Mouse (Mus musculus): ENCODE data around the gene Alg14.

The Alg14 gene

DNA sequence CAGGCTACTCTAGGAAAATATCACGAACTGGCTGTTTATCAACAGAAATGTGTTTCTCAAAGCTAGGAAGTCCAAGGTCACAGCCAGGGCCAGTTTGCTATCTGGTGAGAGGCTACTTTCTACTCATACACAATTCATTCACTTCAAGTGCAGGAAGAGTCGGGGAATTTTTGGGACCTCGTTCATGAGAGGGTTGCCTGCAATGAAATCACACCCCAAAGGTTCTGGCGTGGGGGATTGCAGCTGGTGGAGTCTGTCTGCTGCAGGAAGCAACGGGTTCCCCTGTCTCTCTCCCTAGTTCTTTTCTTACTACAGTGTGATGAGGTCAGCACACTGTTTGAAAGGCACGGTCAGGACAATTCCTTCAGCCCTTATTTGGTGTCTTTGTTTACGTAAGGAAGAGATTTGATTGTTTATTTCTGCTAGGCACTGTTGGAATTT, 48.8 kb downstream of the Alg14 start:
- no peak for DNase-seq

- no peak for DNase-seq
Observed at GRCm38 (mm10) chr3:121343224-121343623, 51.7 kb downstream of the Alg14 start.

DNA sequence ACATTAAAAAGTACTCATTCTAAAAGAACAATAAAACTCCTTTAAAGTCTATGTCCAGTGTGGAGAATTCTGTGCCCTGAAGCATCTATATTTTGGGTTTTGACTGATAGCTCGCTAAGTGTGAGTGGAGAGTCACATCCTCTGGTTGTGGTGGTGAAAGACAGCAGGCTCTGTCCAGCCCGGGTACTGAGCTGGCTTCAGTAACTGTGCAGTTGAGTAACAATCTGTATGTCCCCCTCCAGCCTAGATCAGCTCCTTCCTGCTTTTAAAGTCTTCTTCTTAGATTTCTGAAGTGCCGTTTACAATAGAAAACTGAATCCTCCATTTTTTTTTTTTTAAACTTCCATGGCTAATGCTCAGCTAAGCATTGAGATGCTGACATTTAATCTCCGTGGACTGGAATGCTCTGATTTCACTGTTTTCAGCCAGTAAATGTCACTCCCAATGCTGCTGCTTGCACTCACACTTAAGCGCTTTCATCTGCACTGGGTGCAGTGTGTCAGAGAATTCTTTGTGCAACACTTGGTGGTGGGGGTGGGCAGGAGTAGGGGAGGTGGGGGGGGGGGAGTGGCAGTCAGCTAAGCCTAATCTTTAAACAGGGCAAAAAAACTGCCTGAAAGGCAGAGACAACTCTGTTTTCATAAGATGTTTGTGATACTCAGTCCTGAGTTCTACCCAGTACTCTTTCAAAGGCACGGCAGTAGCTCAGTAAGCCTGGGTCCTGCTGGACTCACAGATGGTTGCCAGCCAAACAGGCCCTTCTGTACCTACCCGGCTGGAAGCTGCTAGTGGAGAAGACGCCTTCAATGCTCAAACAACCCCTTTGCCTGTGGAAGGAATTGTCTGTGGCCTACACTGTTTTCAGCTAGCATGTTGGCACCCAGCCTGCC, 52.7 kb downstream of the Alg14 start:
- peak in 1 of 2 experiments; percentile 38 for DNase-seq

- DNase-seq: no peak
Observed at GRCm38 (mm10) chr3:121344951-121345642, 53.5 kb downstream of the Alg14 start.

- DNase-seq: no peak
Observed at GRCm38 (mm10) chr3:121345643-121346000, 54.0 kb downstream of the Alg14 start.

GRCm38 (mm10) chr3:121346507-121347267, 55.1 kb downstream of the Alg14 start:
- no peak for DNase-seq

- no peak for DNase-seq
Observed at GRCm38 (mm10) chr3:121348792-121349191, 57.2 kb downstream of the Alg14 start.

DNA sequence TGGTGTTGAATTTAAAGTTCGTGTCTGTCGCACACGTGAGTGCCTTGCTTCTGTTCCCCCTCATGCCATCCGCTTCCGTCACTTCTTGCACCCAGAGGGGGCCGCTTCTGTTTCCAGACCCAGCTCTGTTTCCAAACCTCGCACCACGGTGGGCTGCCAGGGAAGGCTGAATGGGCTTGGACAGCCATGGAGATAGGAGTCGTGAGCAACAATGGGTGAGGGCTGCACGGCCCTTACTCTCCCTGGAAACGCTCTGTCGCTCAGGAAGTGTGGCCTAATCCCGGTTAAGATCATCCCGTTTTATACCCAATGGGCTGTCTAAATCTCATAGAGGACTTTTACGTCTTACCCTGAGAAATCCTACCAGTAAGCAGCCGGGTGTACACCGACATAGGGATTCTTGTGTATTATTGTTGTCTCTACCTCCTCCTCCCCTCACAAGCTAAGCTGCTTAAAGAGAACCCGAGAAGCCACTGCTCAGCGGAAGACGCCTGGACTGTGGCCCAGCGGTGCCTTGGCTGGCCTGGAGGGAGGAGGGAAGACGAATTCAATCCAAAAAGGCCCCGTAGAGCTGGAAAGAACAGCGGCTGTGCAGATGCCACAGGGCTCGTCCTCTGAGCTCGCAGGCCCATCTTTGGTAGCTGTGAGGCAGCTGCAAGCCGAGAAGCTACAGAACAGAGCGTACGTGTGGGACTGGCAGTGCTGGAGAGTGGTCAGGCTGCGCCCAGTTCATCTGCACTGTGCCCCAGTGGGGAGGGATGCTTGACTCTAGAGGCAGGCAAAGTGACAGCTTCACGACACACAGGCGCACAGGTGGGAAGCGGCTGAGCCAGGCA, 58.0 kb downstream of the Alg14 start:
- DNase-seq: peak; percentile 62 to 73

- DNase-seq: no peak
Observed at GRCm38 (mm10) chr3:121351257-121351656, 59.7 kb downstream of the Alg14 start.

- DNase-seq: no peak
Observed at GRCm38 (mm10) chr3:121354281-121354680, 62.7 kb downstream of the Alg14 start.

GRCm38 (mm10) chr3:121354861-121355470, 63.4 kb downstream of the Alg14 start:
- peak; percentile 70 to 75 for DNase-seq

- DNase-seq: no peak
Observed at GRCm38 (mm10) chr3:121355569-121355968, 64.0 kb downstream of the Alg14 start.

DNA sequence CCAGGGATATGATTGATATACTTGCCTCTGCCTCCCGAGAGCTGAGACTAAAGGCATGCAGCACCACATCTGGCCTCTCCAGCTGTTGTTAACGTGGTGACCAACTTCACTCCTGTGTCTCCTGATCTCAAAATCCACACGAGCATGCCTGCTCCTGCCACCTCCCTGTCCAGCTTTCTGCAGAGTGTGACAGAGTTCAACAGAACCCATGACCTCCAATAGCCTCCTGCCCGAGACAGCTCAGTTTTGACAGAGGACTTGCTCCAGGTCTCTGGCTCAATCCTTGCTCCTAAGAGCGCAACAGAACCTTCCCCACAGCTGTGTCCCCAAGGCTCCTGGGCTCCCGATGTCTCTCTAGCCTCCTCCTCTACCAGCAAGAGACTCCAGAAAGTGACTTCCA, 64.5 kb downstream of the Alg14 start:
- DNase-seq: no peak

DNA sequence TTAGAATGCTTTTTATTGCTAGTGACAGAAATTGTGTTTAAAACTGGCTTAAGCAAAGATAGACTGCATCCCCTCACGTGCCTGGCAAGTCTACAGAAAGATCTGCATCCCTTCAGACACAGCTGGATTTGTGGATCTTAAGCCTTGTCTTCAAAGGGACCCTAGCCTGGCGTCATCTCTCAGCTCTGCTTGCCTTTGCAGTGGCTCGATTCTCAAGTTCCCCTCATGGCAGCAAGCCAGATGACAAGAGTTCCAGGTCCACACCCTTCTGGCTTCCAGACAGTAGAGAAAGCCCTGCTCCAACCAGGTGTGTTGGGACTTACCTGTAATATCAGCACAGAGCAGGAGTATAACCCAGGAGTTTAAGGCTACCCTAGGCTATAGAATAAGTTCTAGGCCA, 65.5 kb downstream of the Alg14 start:
- DNase-seq: peak; percentile 34 to 37

GRCm38 (mm10) chr3:121358285-121358684, 66.7 kb downstream of the Alg14 start:
- DNase-seq: no peak

- no peak for DNase-seq
Observed at GRCm38 (mm10) chr3:121358850-121359249, 67.3 kb downstream of the Alg14 start.

DNA sequence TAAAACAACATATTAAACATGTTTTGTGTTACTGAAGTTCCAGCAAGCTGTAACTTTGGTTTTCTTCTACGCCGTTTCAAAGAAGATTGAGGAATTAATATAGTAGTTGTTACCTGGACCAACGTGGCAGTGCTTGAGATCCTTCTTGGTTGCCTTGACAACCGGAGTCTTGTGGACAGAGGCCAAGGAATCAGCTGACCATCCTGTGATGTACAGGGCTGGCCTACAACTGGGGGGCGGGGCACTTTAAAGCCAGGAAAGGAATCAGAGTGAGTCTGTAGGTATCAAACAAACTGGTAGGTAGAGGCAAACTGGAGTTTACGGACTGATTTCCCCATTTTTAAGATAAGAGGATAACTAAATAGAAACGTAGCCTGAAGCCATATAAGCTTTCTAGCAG, 67.7 kb downstream of the Alg14 start:
- DNase-seq: peak; percentile 62 to 72

- no peak for DNase-seq
Observed at GRCm38 (mm10) chr3:121362002-121362401, 70.4 kb downstream of the Alg14 start.

DNA sequence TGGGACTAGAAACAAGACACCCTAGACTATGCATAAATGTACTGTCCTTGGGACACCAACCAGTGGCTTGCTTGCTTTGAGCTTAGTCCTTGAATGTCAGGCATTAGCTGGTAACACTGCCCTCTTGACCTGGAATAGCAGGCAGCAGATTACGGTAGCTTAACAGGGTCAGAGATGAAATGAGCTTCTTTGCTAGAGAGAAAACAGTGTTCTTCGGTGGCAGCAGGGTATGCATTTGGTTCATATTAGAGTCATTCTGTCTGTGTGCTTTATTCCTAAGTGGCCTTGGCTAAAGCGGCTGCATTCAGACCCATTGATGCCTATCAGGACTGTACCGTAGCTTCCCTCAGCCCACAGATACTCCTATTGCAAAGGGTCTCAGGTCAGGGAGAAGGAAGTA, 72.8 kb downstream of the Alg14 start:
- no peak for DNase-seq

DNA sequence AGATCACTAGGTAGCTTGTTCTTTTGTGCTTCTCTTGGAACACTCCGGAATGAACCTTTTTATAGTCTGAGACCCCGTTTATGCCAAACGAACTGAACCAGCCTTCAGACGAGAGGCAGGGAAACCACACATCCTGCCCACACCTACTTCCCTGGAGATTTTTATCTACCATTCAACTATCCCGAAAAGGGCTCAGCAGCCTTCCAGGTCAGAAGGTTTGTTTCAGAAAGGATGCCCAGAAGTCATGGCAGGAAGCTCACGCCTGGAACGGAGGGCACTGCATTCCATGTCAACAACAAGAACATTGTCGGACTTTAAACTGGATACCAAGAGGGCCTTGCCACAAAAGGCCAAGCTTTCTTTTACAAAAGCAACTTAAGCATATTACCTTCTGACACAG, 73.6 kb downstream of the Alg14 start:
- DNase-seq: no peak

DNA sequence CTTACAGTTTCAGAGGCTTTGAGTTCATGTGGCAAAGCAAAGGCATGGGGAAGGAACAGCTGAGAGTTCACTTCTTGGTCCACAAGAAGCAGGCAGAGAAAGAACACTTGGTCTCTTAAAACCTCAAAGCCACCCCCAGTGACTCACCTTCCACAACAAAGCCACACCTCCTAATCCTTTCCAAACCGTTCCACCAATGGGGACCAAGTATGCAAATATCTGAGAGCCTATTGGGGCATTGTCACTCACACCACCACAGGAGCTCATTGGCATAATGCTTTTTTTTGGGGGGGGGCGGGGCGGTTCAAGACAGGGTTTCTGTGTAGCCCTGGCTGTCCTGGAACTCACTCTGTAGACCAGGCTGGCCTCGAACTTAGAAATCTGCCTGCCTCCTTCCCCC, 77.0 kb downstream of the Alg14 start:
- DNase-seq: no peak

- no peak for DNase-seq
Observed at GRCm38 (mm10) chr3:121369517-121369916, 77.9 kb downstream of the Alg14 start.

Measured in cerebellum, postnatal 10 days (tissue).